Mouse (Mus musculus) stomach, embryonic 15.5 days (tissue): ENCODE data around the gene Fnip1. TPM values are rescaled to one million over a fixed set of nuclear protein-coding genes. Genes with fewer than 3 reads are reported as not detected.

Experiments
- ATAC-seq: fragments of 200-750 bp; cut with Nextera tagmentation; 2 replicates; pipeline ENCODE4 v1.8.0; 2017; ENCODE audit warnings: low read depth, moderate number of reproducible peaks, moderate TSS enrichment; ENCODE audit not compliant: insufficient read depth, low FRiP score
- H3K27ac ChIP-seq: fragments of 300-500 bp; sonication (generic); 2 replicates; pipeline ENCODE4 v1.5.1; 2015; ENCODE audit warnings: mild to moderate bottlenecking, inconsistent platforms
- H3K27me3 ChIP-seq: fragments of 300-500 bp; sonication (generic); replicated peaks from 2 replicates; pipeline ENCODE4 v1.6.1; 2015; ENCODE audit warnings: inconsistent platforms
- H3K36me3 ChIP-seq: fragments of 300-500 bp; sonication (generic); 2 replicates; pipeline ENCODE4 v1.6.1; 2015; ENCODE audit warnings: inconsistent platforms
- H3K4me1 ChIP-seq: fragments of 300-500 bp; sonication (generic); 2 replicates; pipeline ENCODE4 v1.6.1; 2015; ENCODE audit warnings: inconsistent platforms
- H3K4me2 ChIP-seq: fragments of 300-500 bp; sonication (generic); 2 replicates; pipeline ENCODE4 v1.6.1; 2015; ENCODE audit warnings: mild to moderate bottlenecking, inconsistent platforms
- H3K4me3 ChIP-seq: fragments of 300-500 bp; sonication (generic); replicated peaks from 2 replicates; pipeline ENCODE4 v1.5.1; 2015; ENCODE audit warnings: inconsistent platforms
- H3K9ac ChIP-seq: fragments of 300-500 bp; sonication (generic); 2 replicates; pipeline ENCODE4 v1.6.1; 2015; ENCODE audit warnings: inconsistent platforms
- H3K9me3 ChIP-seq: fragments of 300-500 bp; sonication (generic); 2 replicates; pipeline ENCODE4 v1.6.1; 2016; ENCODE audit warnings: inconsistent platforms
- WGBS: fragments of 180-500 bp; shearing (Covaris S2); methylation state at CpG from one replicate; pipeline ENCODE4 v1.1.7; 2015; 5-methylcytosine and 5-hydroxymethylcytosine counted together
- polyA plus RNA-seq: library from polyadenylated mRNA; unstranded; fragments of >200 nt; fragmentation: Nextera tagmentation; extraction: Ambion mirVana; gene quantifications from 2 replicates; pipeline ENCODE4 v1.2.1, GENCODE M21; 2015

The Fnip1 gene
- polyA plus RNA-seq, 1 experiment from 2014 or later = 10.6 TPM

- 15% methylated on average over 10 of the region's 10 CpGs for WGBS
- peak overlapping the region; percentile 96 for H3K27ac ChIP-seq
- ATAC-seq = no peak
- H3K4me3 ChIP-seq = peak overlapping the region; percentile 84
- H3K27me3 ChIP-seq = no peaks in the 10 kb centered on the region
- H3K4me2 ChIP-seq = peak overlapping the region; percentile 59
- peak overlapping the region; percentile 85 for H3K9ac ChIP-seq
- H3K4me1 ChIP-seq = peaks cover 9% of the 10 kb centered on the region
- H3K9me3 ChIP-seq = no peaks in the 10 kb centered on the region
- no peaks in the 10 kb centered on the region for H3K36me3 ChIP-seq
Observed at GRCm38 (mm10) chr11:54523431-54524001, 85.5 kb downstream of the Fnip1 start.

DNA sequence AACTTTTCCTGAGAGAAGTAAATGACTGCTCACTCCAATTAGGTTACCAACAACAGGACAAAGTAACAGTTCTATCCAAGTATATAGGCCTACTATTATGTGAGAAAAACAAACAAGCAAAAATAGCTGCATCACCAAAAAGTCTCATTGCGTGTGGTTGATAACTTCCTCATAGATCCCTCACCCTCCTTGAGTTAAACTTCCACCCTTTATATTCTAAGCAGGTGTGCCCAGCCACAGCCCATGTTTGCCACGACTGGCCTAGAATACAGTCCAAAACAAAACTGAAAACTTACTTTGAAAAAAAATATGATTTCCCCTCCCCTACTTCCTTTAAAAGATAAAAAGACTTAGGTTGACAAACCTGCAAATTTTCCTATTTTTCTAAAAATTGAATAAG is 90.0 kb downstream of the Fnip1 start:
- 69% methylated on average over 2 of the region's 2 CpGs for WGBS
- Histone ChIP-seq H3K9ac (no peak overlapping the region), H3K27me3 (no peaks in the 10 kb centered on the region), H3K27ac (no peak overlapping the region), H3K4me2 (no peak overlapping the region), H3K4me3 (no peak overlapping the region), H3K36me3 (no peaks in the 10 kb centered on the region), H3K9me3 (no peaks in the 10 kb centered on the region), H3K4me1 (no peaks in the 10 kb centered on the region)
- ATAC-seq = no peak

DNA sequence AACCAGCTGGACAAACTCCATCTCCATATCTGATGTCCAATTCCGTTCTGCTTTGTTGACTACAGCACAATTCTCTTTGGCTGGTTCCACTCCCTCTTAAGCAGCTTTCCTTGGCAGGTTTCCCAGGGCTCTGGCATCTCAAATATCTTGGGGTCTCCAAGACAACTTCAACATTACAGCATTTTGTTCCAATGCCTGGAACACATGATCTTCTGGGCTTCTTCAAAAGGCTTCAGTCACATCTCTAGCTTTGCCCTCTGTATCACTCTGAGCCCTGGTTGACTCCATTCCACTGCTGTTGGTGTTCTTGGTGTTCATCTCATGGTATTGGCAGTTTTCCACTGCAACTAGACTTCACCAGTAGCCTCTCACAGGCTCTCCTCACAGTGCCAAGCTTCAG is 92.4 kb downstream of the Fnip1 start:
- Histone ChIP-seq H3K36me3 (no peaks in the 10 kb centered on the region), H3K9ac (no peak overlapping the region), H3K27ac (peak overlapping the region; percentile 11; the same call in 1 of the 2 replicates), H3K9me3 (no peaks in the 10 kb centered on the region), H3K4me3 (no peak overlapping the region), H3K27me3 (no peaks in the 10 kb centered on the region), H3K4me1 (no peaks in the 10 kb centered on the region), H3K4me2 (no peak overlapping the region)
- WGBS = 39% methylated on average over 1 of the region's 1 CpGs
- ATAC-seq = no peak

DNA sequence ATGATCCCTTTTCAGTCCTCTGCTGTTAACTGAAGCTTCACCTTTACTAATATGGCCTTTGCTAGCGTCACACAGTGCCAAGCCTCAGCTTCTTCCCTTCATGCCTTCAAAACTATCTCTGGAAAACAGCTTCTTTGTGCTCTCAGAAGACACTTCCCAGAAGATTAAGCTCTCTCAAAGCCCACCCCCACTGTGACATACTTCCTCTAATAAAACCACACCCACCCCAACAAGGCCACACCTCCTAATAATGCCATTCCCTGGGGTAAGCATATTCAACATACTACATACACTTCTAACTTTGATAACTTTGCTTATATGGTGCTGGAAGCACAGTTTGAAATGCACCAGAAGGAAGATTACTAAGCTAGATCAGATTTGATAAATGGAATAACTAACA is 92.9 kb downstream of the Fnip1 start:
- H3K27ac ChIP-seq = peak overlapping the region; percentile 11; the same call in 1 of the 2 replicates
- H3K4me3 ChIP-seq = no peak overlapping the region
- no peak overlapping the region for H3K9ac ChIP-seq
- H3K4me2 ChIP-seq = no peak overlapping the region
- no peak for ATAC-seq
- no peaks in the 10 kb centered on the region for H3K36me3 ChIP-seq
- 92% methylated on average over 1 of the region's 1 CpGs for WGBS
- H3K9me3 ChIP-seq = no peaks in the 10 kb centered on the region
- H3K27me3 ChIP-seq = no peaks in the 10 kb centered on the region
- H3K4me1 ChIP-seq = no peaks in the 10 kb centered on the region

GRCm38 (mm10) chr11:54533834-54534233 is 95.8 kb downstream of the Fnip1 start:
- no peaks in the 10 kb centered on the region for H3K4me1 ChIP-seq
- 70% methylated on average over 2 of the region's 2 CpGs for WGBS
- H3K36me3 ChIP-seq = no peaks in the 10 kb centered on the region
- H3K4me3 ChIP-seq = no peak overlapping the region
- H3K27ac ChIP-seq = no peak overlapping the region
- no peak overlapping the region for H3K9ac ChIP-seq
- ATAC-seq = no peak
- H3K9me3 ChIP-seq = no peaks in the 10 kb centered on the region
- no peaks in the 10 kb centered on the region for H3K27me3 ChIP-seq
- H3K4me2 ChIP-seq = no peak overlapping the region

DNA sequence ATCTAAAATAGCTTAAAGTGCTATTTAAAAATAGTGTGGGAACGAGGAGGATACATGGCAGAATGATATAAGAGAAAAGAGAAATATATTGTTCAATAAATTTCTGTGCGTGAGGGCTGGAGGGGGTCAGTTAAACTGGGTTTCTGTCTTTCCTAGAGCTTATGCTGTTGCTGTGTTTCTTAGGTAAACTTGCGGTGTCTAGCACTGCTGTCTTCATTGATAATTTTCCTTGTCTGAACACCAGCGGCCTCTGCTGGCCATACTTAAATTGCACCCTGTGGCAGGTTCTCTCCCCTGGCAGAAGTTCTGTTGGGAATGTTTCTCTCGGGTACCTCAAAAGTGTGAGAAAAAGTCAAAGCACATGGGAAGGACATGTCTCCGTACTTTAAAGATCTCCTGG is 96.9 kb downstream of the Fnip1 start:
- Histone ChIP-seq H3K27me3 (no peaks in the 10 kb centered on the region), H3K4me2 (no peak overlapping the region), H3K4me1 (no peaks in the 10 kb centered on the region), H3K9me3 (no peaks in the 10 kb centered on the region), H3K4me3 (no peak overlapping the region), H3K27ac (no peak overlapping the region), H3K36me3 (no peaks in the 10 kb centered on the region), H3K9ac (no peak overlapping the region)
- 50% methylated on average over 6 of the region's 6 CpGs for WGBS
- no peak for ATAC-seq

DNA sequence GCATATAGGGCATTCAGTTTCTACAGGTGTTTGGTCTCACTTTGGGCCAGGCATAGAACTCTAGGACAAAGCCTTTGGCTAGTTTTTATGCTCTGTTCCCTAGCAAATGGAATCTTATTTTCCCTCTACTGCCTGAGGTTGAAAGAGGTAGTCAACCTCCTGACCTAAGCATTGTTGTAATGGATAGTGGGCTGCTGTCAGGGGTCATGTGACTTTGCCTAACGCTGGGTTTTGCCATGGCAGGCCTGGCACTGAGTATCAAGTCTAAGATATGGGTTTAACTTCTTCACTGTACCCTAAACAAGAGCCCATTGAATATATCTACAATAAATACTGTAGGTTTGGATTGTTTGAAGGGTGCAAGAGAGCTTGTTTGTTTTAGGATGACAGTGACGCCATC is 101.0 kb downstream of the Fnip1 start:
- H3K9me3 ChIP-seq = no peaks in the 10 kb centered on the region
- H3K4me2 ChIP-seq = no peak overlapping the region
- H3K36me3 ChIP-seq = no peaks in the 10 kb centered on the region
- no peak for ATAC-seq
- no peaks in the 10 kb centered on the region for H3K27me3 ChIP-seq
- no peaks in the 10 kb centered on the region for H3K4me1 ChIP-seq
- 42% methylated on average over 2 of the region's 2 CpGs for WGBS
- H3K4me3 ChIP-seq = no peak overlapping the region
- no peak overlapping the region for H3K9ac ChIP-seq
- no peak overlapping the region for H3K27ac ChIP-seq

GRCm38 (mm10) chr11:54539486-54539885 is 101.5 kb downstream of the Fnip1 start:
- no peak overlapping the region for H3K4me2 ChIP-seq
- H3K9ac ChIP-seq = no peak overlapping the region
- H3K9me3 ChIP-seq = no peaks in the 10 kb centered on the region
- WGBS = 53% methylated on average over 2 of the region's 2 CpGs
- no peak overlapping the region for H3K4me3 ChIP-seq
- H3K36me3 ChIP-seq = no peaks in the 10 kb centered on the region
- no peaks in the 10 kb centered on the region for H3K27me3 ChIP-seq
- no peak overlapping the region for H3K27ac ChIP-seq
- no peak for ATAC-seq
- H3K4me1 ChIP-seq = no peaks in the 10 kb centered on the region

DNA sequence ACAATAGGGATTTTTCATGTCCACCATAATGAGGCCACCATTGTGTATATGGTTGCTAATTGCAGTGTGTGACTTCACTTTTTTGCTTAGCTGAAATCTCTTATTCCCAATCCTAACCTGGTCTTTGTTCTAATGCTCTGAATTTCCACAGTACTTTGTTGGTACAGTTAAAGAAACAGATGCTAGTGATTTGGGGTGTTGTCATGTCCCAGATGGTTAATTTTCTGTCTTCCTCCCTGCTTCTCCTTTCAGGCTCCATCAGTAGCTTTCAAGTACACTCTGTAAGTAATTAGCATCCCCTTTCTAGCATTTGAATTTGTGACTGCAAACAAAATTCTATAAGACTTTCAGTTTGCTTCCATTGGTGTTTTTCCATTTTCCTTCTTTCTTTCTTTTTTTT is 102.3 kb downstream of the Fnip1 start:
- H3K4me1 ChIP-seq = no peaks in the 10 kb centered on the region
- no peak overlapping the region for H3K9ac ChIP-seq
- no peak overlapping the region for H3K4me3 ChIP-seq
- H3K36me3 ChIP-seq = no peaks in the 10 kb centered on the region
- H3K4me2 ChIP-seq = no peak overlapping the region
- no peak overlapping the region for H3K27ac ChIP-seq
- H3K9me3 ChIP-seq = no peaks in the 10 kb centered on the region
- H3K27me3 ChIP-seq = no peaks in the 10 kb centered on the region
- ATAC-seq = no peak

GRCm38 (mm10) chr11:54542414-54542813 is 104.4 kb downstream of the Fnip1 start:
- H3K36me3 ChIP-seq = no peaks in the 10 kb centered on the region
- ATAC-seq = no peak
- no peaks in the 10 kb centered on the region for H3K9me3 ChIP-seq
- no peaks in the 10 kb centered on the region for H3K4me1 ChIP-seq
- no peak overlapping the region for H3K27ac ChIP-seq
- no peaks in the 10 kb centered on the region for H3K27me3 ChIP-seq
- H3K4me2 ChIP-seq = no peak overlapping the region
- no peak overlapping the region for H3K9ac ChIP-seq
- H3K4me3 ChIP-seq = no peak overlapping the region

- no peaks in the 10 kb centered on the region for H3K27me3 ChIP-seq
- H3K9me3 ChIP-seq = no peaks in the 10 kb centered on the region
- no peak overlapping the region for H3K9ac ChIP-seq
- 69% methylated on average over 2 of the region's 2 CpGs for WGBS
- no peak overlapping the region for H3K4me3 ChIP-seq
- no peaks in the 10 kb centered on the region for H3K36me3 ChIP-seq
- H3K27ac ChIP-seq = no peak overlapping the region
- ATAC-seq = no peak
- no peak overlapping the region for H3K4me2 ChIP-seq
- H3K4me1 ChIP-seq = no peaks in the 10 kb centered on the region
Observed at GRCm38 (mm10) chr11:54554970-54555369, 117.0 kb downstream of the Fnip1 start.

DNA sequence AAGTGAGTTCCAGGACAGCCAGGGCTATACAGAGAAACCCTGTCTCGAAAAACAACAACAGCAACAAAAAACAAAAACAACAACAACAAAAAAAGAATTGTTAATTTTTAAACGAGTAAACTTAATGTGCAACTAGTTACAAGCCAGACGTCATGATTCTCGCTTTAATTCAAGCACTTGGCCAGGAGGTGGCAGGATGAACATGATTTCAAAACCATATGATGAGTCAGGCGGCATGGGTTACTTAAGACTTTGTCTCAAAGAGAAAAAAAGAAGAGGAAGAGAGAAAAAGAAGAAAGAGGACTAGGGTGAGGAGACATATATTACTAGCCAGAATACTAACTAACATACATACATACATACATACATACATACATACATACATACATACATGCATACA is 124.8 kb downstream of the Fnip1 start:
- Histone ChIP-seq H3K27ac (no peak overlapping the region), H3K4me1 (no peaks in the 10 kb centered on the region), H3K4me3 (no peak overlapping the region), H3K4me2 (no peak overlapping the region), H3K9me3 (no peaks in the 10 kb centered on the region), H3K36me3 (no peaks in the 10 kb centered on the region), H3K9ac (no peak overlapping the region), H3K27me3 (no peaks in the 10 kb centered on the region)
- no peak for ATAC-seq
- WGBS = 81% methylated on average over 5 of the region's 5 CpGs
